Comparison of ENCODE assay signal across 21 mouse cellular contexts in genomic region chr14:30329109-30329508, GRCm38 (mm10).
DNase-seq lines count a peak whose midpoint lies in the region; ATAC-seq and TF ChIP-seq lines count a peak whose summit lies in the region.
"Had no signal": no experiment of that assay in that cellular context is flagged by ENCODE, and none has a peak within 500 bp of the region (broad histone marks: within the 10 kb centered on the region; RNA-seq: fewer than 3 reads in every experiment).

No protein-coding gene starts in this region.

- DNase-seq in forebrain, embryonic 11.5 days (ENCODE audit: low spot score) = peak; percentile 35
- no peak for DNase-seq in forebrain, embryonic 10.5 days (ENCODE audit: extremely low spot score, low spot score)
- DNase-seq in brain, adult 2 months (ENCODE audit: low read depth, low spot score) = peak; percentile 27
- no peak for DNase-seq in liver, embryonic 13.5 days
- no peak for DNase-seq in midbrain, embryonic 11.5 days (ENCODE audit: low spot score, missing footprints)
- DNase-seq: adrenal gland, postnatal 14 days; cerebellum, adult 2 months; cerebellum, postnatal 14 days; embryo, embryonic 11 days; gastrocnemius, postnatal 10 days; heart, postnatal 14 days had no signal

- H3K36me3 ChIP-seq in forebrain, embryonic 11.5 days (ENCODE audit: control insufficient read depth, insufficient read depth, low read length) = no peaks in the 10 kb centered on the region
- no peaks in the 10 kb centered on the region for H3K36me3 ChIP-seq in forebrain, embryonic 10.5 days (replicated peaks)
- no peaks in the 10 kb centered on the region for H3K36me3 ChIP-seq in liver, embryonic 13.5 days
- H3K36me3 ChIP-seq in small intestine, adult 2 months (ENCODE audit: control insufficient read depth, insufficient read depth, low read length) = no peaks in the 10 kb centered on the region
- H3K36me3 ChIP-seq in midbrain, embryonic 11.5 days (ENCODE audit: control insufficient read depth, insufficient read depth, low read length) = no peaks in the 10 kb centered on the region
- H3K36me3 ChIP-seq: embryonic facial prominence, embryonic 12.5 days; forebrain, embryonic 12.5 days; heart, embryonic 15.5 days; hindbrain, embryonic 13.5 days had no signal

- ATAC-seq in forebrain, embryonic 11.5 days (replicated peaks; ENCODE audit: low FRiP score) = no peak
- ATAC-seq in liver, embryonic 13.5 days (ENCODE audit: low read depth) = peak; percentile 69
- ATAC-seq in midbrain, embryonic 11.5 days (ENCODE audit: low FRiP score) = no peak
- ATAC-seq: activated CD4-positive, CD25-positive, alpha-beta regulatory T cell, adult 4 months; forebrain, embryonic 16.5 days; Patski had no signal

- H3K27me3 ChIP-seq in forebrain, embryonic 11.5 days (ENCODE audit: control insufficient read depth, insufficient read depth, low read length) = no peaks in the 10 kb centered on the region
- H3K27me3 ChIP-seq in forebrain, embryonic 10.5 days (ENCODE audit: poor library complexity, severe bottlenecking) = no peaks in the 10 kb centered on the region
- H3K27me3 ChIP-seq in liver, embryonic 13.5 days = no peaks in the 10 kb centered on the region
- no peaks in the 10 kb centered on the region for H3K27me3 ChIP-seq in small intestine, adult 2 months (ENCODE audit: control insufficient read depth, insufficient read depth, low read length)
- no peaks in the 10 kb centered on the region for H3K27me3 ChIP-seq in midbrain, embryonic 11.5 days (ENCODE audit: control insufficient read depth, insufficient read depth, low read length)
- H3K27me3 ChIP-seq: CH12.LX; embryonic facial prominence, embryonic 12.5 days; forebrain, embryonic 12.5 days; heart, embryonic 15.5 days; hindbrain, embryonic 13.5 days had no signal

- H3K4me2 ChIP-seq in forebrain, embryonic 11.5 days (ENCODE audit: low read depth, low read length, severe bottlenecking) = no peak overlapping the region
- H3K4me2 ChIP-seq in liver, embryonic 13.5 days = no peak overlapping the region
- H3K4me2 ChIP-seq in midbrain, embryonic 11.5 days = no peak overlapping the region
- H3K4me2 ChIP-seq: embryonic facial prominence, embryonic 12.5 days; forebrain, embryonic 12.5 days; heart, embryonic 11.5 days; heart, embryonic 15.5 days; hindbrain, embryonic 13.5 days had no signal

- 89% methylated on average over 11 of the region's 11 CpGs for WGBS in forebrain, embryonic 11.5 days
- WGBS in forebrain, embryonic 10.5 days = 89% methylated on average over 11 of the region's 11 CpGs
- 60% methylated on average over 11 of the region's 11 CpGs for WGBS in liver, embryonic 13.5 days (ENCODE audit: insufficient replicate concordance)
- 48% methylated on average over 11 of the region's 11 CpGs for WGBS in small intestine, adult 2 months
- 85% methylated on average over 11 of the region's 11 CpGs for WGBS in midbrain, embryonic 11.5 days

- no peak for TF ChIP-seq CTCF in small intestine, adult 2 months (IDR thresholded peaks at IDR 0.05; ENCODE audit: extremely low read depth, insufficient read length, insufficient replicate concordance, low read depth, low read length)

- H3K9me3 ChIP-seq in forebrain, embryonic 11.5 days (ENCODE audit: control insufficient read depth, low read length) = no peaks in the 10 kb centered on the region
- H3K9me3 ChIP-seq in forebrain, embryonic 10.5 days = no peaks in the 10 kb centered on the region
- H3K9me3 ChIP-seq in liver, embryonic 13.5 days (replicated peaks) = no peaks in the 10 kb centered on the region
- no peaks in the 10 kb centered on the region for H3K9me3 ChIP-seq in midbrain, embryonic 11.5 days (ENCODE audit: control insufficient read depth, low read length)
- H3K9me3 ChIP-seq: embryonic facial prominence, embryonic 12.5 days; forebrain, embryonic 12.5 days; heart, embryonic 15.5 days; hindbrain, embryonic 13.5 days had no signal

- H3K4me1 ChIP-seq in forebrain, embryonic 11.5 days (replicated peaks; ENCODE audit: control insufficient read depth, insufficient read depth, low read length) = no peaks in the 10 kb centered on the region
- peaks cover 21% of the 10 kb centered on the region for H3K4me1 ChIP-seq in forebrain, embryonic 10.5 days
- H3K4me1 ChIP-seq in liver, embryonic 13.5 days (replicated peaks) = no peaks in the 10 kb centered on the region
- H3K4me1 ChIP-seq in small intestine, adult 2 months (ENCODE audit: control insufficient read depth, insufficient read depth, insufficient read length, low read length) = no peaks in the 10 kb centered on the region; the same call in 1 of the 2 replicates
- no peaks in the 10 kb centered on the region for H3K4me1 ChIP-seq in midbrain, embryonic 11.5 days (ENCODE audit: control insufficient read depth, insufficient read depth, low read length)
- H3K4me1 ChIP-seq: forebrain, embryonic 12.5 days had no signal

- no peak overlapping the region for H3K9ac ChIP-seq in forebrain, embryonic 11.5 days (ENCODE audit: low read length)
- no peak overlapping the region for H3K9ac ChIP-seq in liver, embryonic 13.5 days
- H3K9ac ChIP-seq in midbrain, embryonic 11.5 days (ENCODE audit: low read length) = no peak overlapping the region
- H3K9ac ChIP-seq: embryonic facial prominence, embryonic 12.5 days; forebrain, embryonic 12.5 days; heart, embryonic 15.5 days; hindbrain, embryonic 13.5 days had no signal

- no peak overlapping the region for H3K27ac ChIP-seq in forebrain, embryonic 11.5 days (ENCODE audit: low read depth, low read length)
- no peak overlapping the region for H3K27ac ChIP-seq in forebrain, embryonic 10.5 days
- H3K27ac ChIP-seq in liver, embryonic 13.5 days = no peak overlapping the region
- 0 out of 2 replicates have a peak overlapping the region, but pooled peaks have one; percentile 6 for H3K27ac ChIP-seq in small intestine, adult 2 months (ENCODE audit: insufficient read depth, low read depth, low read length)
- H3K27ac ChIP-seq in midbrain, embryonic 11.5 days (ENCODE audit: low read depth, low read length) = no peak overlapping the region
- H3K27ac ChIP-seq: embryonic facial prominence, embryonic 12.5 days; forebrain, embryonic 12.5 days; heart, embryonic 15.5 days; hindbrain, embryonic 13.5 days had no signal

- no peak for TF ChIP-seq POLR2A in small intestine, adult 2 months (IDR thresholded peaks at IDR 0.05; ENCODE audit: low read depth, low read length)

- no peak overlapping the region for H3K4me3 ChIP-seq in forebrain, embryonic 11.5 days (ENCODE audit: low read depth, low read length)
- no peak overlapping the region for H3K4me3 ChIP-seq in forebrain, embryonic 10.5 days
- no peak overlapping the region for H3K4me3 ChIP-seq in liver, embryonic 13.5 days (replicated peaks)
- no peak overlapping the region for H3K4me3 ChIP-seq in small intestine, adult 2 months (ENCODE audit: low read depth, low read length)
- no peak overlapping the region for H3K4me3 ChIP-seq in midbrain, embryonic 11.5 days (ENCODE audit: low read depth, low read length)
- H3K4me3 ChIP-seq: embryonic facial prominence, embryonic 12.5 days; forebrain, embryonic 12.5 days; heart, embryonic 15.5 days; hindbrain, embryonic 13.5 days had no signal

Comparison
In these comparisons a context has a peak if more than half of its experiments do, and no peak if none do; other contexts are left out.
1. DNase-seq: peak in forebrain, embryonic 11.5 days (single experiment) and brain, adult 2 months (single experiment); none in forebrain, embryonic 10.5 days (single experiment), liver, embryonic 13.5 days (single experiment) and midbrain, embryonic 11.5 days (single experiment).